Mouse (Mus musculus) lung, postnatal 36 days (tissue): ENCODE measurements around the gene Lbhd1.
"Not testable (repeated sequence)": the region's sequence is repeated elsewhere in the genome, so short reads cannot be mapped to it uniquely, and the experiment has no call there.

Experiments
- DNase-seq: peaks from one replicate; pipeline ENCODE4 v3.0.0; 2022; ENCODE audit warnings: mixed read lengths

Lbhd1 gene

DNA sequence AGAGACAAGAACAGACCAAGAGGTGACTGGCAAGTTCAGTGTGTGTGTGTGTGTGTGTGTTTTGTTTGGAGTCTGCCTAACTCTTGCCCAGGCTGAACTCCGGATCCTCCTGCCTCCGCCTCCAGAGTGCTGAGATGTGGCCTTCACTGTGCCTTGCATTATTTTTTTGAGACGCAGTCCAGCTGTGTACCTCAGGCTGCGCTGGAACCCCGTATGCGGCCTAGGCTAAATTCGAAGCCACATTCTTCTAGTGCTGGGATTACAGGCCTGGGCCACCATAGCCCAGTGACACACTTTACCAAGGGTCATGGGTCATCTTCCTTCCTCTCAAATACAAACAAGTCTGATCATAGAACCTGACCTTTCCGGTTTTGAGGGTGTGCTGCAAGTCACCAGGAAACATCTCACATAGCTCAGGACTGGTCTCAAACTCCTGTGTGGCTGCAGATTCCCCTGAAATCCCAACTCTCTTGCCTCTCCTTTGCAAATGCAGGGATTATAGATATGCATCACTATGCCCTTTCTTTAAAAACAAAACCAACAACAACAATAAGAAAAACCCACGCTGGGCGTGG is 11.2 kb upstream of the Lbhd1 start:
- no peak for DNase-seq

DNA sequence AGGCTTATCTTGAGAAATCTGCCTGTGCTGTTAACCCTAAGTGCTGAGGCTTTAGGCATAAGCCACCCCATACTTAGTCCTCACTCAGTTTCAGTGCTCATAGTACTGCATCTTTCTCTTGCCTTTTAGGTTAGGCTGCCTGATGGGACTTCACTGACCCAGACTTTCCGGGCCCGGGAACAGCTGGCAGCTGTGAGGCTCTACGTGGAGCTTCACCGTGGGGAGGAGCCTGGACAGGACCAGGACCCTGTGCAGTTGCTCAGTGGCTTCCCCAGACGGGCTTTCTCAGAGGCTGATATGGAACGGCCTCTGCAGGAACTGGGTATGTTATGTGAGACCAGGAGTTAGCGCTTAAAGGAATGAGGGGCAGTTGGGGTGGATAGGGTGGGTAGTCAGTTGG is 8.5 kb upstream of the Lbhd1 start:
- DNase-seq = no peak

DNA sequence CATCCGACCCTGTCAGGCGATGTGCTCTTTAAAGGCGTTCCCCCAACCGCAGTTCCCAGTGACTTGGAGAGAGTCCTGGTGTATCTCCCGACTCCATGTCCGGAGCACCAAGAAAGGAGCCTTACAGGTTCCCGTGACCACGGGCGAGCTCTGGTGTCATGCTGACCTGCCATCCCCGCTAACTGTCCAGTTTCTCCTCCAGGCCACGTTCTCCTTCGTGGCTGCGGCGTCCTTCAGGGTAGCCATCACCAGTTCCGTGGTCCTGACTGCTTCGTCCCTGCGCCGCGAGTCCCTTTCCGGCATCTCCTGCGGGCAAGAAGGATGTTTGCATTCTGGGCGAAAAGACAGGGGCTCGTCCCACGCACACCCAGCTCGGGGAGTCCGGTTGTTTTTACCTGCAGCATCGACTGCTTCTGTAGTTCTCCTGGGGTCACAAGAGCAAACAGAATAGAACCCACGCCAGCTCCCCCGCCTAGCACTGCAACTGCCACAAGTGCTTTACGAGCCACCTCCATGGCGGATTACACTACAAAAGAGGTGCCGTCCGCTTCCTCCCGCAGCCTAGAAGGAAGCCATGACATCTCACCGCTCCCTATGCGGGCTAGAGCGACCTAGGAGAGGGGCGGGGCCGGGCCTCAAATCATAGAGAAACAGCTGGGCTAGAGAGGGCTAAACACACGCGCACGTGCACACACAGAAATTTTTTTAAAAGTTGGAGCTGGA is 3.1 kb upstream of the Lbhd1 start, which contains the start of gene Uqcc3:
Gene Uqcc3 (minus strand): TSS at position 613 of the 723 bp plus-strand sequence.
- DNase-seq = peak; percentile 96

DNA sequence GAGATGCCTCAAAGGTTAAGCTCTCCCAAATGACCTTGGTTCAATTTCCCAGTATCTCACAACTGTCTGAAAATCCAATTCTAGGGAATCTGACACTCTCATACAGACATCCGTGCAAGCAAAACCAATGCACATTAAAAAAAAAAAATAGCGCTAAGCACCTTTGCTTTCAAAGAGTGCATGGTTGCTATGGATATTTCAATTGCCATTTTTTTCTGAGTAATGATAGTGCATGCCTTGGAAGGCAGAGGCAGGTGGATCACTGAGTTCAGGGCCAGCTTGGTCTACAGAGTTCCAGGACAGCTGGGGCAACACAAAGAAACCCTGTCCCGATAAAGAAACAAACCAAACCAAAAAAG is 2.5 kb upstream of the Lbhd1 start:
- DNase-seq = no peak

DNA sequence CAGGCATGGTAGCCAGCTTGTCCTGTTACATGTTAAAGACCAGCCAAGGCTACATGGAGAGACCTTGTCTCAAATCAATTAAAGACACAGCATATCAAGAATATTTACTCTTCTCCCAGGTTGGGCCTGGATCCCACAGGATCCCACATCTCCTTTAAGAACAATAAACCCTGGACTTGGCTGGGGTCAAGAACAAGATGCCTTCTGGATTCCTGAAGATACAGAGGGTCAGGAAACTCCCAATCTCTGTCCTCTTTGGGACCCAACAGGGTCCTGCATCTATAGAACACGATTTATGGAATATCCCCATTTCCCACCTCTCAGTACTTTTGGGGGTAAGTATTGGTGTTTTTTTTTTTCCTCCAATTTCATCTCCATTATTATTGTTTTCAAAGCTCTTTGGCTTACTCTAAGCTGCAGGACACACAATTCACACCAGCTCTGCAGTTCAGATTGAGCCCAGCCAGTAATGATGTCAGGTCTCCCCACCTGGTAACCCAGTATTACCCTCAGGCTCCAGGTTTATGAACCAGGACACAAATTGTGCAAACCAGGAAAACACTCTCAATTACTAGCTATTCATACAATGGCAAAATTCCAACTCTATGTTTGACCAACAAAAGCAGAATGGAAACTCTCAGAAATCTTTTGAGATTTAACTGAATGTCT is 3.5 kb downstream of the Lbhd1 start:
- DNase-seq = peak; percentile 17

DNA sequence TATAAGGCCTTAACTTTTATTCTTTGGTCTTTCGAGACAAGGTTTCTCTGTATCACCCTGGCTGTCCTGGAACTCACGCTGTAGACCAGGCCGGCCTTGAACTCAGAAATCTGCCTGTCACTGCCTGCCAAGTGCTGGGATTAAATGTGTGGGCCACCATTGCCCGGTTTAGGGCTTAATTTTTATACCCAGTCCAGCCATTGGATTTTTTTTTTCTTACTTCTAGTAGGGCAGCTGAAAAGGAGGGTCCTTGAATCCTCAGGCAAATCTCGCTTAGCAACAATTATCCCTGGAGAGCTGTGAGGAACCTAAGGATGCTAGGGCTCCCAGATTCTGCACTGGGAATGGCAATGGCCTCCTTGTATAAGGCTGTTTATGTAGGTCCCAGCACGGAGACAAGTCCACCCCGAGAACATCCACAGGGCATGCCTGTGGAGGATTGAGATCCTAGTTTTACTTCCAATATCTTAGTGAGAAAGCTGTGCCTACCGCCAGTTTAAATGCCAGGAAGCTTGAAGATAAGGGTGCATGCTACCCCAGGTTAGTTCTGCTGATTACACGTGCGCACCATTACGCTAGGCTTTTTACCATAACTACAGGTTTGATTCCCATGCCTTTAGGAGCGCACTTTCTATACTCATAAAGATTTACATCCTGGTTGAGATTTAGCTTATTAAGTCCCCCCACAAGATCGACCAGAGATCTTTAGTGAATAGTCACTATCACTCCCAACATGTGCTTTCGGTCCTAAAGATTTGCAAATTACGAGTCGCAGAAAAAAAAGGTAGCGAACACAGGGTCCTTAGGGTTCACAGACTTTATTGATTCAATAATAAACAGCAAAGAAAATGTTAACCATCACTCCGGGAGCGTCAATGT is 4.3 kb downstream of the Lbhd1 start:
- no peak for DNase-seq

DNA sequence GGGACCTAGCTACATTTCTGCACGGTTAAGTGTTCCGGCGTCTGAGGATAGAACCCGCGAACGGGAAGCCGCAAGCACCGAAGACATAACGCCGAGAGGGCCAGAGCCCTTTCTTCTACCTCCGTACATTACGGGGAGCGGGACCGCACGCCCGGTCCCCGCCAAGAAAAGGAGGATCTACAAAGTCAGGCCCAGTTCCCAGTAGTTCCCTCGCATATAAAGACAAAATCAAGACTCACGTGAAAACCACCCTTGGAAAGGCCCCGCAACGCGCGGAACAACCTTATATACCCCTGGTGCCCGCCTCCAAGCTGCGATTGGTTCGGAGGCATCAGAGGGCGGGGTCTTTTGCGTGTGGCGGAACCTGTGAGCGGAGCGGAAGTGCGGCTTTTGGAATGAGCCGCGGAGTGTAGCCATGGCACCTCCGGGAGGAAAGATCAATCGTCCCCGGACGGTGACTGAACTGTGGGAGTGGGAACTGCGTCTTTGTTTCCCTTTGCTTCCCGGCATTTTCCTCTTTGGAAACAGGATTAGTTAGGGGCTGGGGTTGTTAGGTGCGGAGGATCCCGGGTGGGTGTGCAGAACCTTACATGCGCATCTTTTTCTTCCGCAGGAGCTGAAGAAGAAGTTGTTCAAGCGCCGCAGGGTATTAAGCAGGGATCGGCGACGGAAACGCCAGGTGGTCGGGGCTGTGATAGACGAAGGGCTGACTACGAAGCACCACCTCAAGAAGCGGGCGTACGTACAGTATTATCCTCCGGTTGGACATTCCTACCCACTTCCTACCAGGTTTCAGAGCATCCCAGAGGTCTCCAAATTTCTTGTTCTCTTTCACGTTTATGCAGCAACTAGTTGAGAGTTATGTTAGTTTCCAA is 5.2 kb downstream of the Lbhd1 start, which contains the start of the genes 1810009A15Rik and Gm49416:
Gene 1810009A15Rik (plus strand): TSS at position 343 of the 875 bp plus-strand sequence.
Gene Gm49416 (plus strand): TSS at position 416 of the 875 bp plus-strand sequence.
- DNase-seq = peak; percentile 97

DNA sequence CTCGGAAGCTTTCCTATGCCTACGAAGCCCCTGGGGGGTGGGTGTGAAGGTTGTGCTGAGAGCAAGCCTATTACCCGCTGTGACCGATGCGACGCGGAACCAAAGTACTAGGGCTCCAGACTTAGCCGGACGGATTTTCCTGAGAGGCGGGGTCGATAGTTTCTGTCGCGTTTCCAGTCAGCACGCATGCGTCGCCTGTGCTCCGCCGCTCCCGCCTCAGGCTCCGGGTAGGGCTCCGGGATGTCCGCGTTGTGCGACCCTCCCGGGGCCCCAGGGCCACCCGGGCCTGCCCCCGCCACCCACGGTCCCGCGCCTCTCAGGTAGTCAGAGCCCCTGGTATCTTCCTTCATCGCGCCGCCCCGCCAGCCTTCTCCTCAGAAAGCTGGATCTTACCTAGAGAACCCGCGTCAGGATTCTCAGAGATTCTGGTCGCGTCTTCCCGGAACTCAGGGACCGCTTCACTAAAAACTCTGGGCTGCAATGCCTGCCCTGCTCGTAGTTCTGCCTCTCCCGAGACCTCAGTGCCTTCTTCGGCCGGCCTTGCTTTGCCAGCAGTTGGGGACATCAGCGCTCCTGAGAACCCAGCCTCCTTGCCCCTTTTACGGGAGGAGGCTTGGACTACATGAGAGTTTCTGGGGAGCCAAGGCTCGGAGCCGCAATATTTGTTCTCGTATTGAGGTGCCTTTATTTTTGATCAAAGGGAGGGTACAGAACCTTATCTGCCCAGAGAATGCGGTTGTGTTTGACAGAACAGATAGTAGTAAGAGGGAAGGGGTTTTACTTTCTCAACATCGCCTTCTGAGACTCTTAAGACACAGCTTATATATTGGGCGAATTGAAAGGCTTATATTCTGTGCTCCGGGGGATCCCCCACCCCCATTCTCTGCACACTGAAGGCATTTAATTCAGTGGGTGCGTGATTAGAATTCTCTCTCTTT is 9.6 kb downstream of the Lbhd1 start, which contains the start of gene Ints5:
Gene Ints5 (plus strand): TSS at position 177 of the 938 bp plus-strand sequence.
- peak; percentile 88 for DNase-seq

DNA sequence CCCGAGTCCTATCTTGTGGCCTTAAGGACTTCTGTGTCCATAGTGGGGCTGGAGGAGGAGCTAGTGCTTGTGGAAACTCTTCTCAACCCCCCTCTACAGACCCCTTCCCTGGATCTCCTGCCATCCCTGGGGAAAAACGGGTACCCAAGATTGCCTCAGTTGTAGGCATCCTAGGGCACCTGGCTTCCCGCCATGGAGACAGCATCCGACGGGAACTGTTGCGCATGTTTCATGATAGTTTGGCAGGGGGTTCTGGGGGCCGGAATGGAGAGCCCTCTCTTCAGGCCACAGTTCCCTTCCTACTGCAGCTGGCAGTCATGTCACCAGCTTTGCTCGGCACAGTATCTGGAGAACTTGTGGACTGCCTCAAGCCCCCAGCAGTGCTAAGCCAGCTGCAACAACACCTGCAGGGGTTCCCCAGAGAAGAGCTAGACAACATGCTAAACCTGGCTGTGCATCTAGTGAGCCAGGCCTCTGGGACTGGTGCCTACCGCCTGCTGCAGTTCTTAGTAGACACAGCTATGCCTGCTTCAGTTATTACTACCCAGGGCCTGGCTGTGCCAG is 11.9 kb downstream of the Lbhd1 start:
- no peak for DNase-seq

DNA sequence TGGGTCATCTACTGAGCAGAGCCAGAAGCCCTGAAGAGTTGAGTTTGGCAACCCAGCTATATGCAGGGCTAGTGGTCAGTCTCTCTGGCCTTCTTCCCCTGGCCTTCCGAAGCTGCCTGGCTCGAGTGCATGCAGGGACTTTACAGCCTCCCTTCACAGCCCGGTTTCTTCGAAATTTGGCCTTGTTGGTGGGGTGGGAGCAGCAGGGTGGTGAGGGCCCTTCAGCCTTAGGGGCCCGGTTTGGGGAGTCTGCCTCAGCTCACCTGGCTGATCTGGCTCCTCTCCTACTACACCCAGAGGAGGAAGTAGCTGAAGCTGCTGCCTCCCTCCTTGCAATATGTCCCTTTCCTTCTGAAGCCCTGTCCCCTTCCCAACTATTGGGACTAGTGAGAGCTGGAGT is 12.7 kb downstream of the Lbhd1 start:
- DNase-seq = not testable (repeated sequence)

DNA sequence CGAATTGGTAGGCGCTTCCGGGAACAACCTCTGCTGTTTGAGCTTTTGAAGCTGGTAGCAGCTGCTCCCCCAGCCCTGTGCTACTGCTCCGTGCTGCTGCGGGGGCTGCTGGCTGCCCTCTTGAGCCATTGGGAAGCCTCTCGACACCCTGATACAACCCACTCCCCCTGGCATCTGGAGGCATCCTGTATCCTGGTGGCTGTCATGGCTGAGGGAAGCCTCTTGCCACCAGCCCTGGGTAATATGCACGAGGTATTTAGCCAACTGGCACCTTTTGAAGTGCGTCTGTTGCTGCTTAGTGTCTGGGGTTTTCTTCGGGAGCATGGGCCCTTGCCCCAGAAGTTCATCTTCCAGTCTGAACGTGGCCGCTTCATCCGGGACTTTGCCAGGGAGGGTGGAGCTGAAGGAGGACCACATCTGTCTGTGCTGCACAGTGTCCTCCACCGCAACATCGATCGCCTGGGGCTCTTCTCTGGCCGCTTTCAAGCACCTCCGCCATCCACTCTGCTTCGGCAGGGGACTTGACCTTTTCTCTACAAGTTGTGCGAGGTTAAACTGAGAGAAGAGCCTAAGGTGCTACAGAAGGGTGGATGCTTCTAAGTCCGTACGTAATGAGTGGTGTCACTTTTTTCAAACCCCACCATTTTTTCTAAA is 13.8 kb downstream of the Lbhd1 start:
- peak; percentile 44 for DNase-seq

DNA sequence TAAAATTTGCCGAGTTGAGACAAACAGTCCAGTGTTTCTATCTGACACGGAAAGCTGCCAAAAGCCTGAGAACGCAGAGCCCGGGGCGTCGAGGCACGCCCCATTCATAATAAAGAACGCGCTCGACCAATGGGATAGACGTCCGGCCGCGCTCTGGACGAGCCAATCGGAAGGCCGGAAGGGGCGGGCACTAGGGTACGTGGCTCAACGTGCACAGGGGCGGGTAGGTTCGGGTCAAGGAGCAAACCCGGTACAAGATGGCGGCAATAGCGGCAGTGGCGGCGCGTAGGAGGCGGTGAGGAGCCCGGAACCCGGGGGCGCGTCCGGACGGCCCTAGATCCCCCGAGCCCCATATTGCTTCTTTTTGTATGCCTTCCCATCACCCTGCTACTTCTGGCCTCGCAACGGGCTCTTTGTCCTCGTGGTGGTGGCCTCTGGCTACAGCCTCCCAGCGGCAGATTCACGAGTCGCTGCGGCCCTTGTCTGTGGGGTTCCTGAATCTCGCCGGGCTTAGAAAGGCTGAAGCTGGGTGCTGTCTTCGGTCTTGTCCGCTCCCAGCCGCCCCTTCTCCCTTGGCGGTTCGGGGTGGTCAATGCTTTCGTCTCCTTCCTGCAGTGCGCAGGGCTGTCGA is 14.4 kb downstream of the Lbhd1 start, which contains the start of gene Ganab:
Gene Ganab (plus strand): TSS at position 207 of the 631 bp plus-strand sequence.
- peak; percentile 98 for DNase-seq

DNA sequence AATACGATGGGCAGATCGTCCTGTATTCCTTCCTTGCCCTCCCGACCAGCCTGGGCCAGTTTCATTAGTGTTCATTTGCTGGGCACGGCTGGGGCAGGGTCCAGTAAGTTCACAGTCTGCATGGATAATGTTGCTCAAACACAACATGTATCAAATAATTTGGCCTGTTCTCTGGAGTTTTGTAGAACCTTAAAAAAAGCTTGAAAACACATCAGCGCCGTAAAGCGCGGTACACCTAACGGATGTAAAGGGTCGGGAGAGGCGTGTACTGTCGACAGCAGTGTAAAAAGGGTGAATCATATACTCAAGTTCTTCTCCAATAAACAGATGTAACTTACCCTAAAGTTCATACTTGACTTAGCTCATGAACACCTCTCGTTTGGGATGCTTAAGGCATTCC is 15.0 kb downstream of the Lbhd1 start:
- no peak for DNase-seq

DNA sequence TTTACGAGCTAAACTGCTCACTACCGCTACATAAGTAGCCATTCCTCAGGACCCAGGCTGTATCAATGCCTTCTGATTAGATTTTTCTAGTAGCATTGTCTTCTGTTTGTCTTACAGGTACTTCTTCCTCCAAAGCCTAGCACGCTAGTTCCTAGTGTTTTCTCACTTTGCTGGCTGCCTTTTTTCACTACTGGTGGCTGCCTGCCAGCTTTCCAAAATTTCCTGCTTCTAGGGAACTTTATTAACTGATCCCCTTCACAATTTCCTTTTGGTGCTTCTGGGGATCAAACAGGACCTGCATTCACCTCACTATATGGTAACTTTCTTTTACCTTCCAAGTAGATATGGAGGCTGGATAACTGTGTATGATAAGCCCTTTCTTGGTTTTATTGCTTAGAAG is 15.5 kb downstream of the Lbhd1 start:
- no peak for DNase-seq

DNA sequence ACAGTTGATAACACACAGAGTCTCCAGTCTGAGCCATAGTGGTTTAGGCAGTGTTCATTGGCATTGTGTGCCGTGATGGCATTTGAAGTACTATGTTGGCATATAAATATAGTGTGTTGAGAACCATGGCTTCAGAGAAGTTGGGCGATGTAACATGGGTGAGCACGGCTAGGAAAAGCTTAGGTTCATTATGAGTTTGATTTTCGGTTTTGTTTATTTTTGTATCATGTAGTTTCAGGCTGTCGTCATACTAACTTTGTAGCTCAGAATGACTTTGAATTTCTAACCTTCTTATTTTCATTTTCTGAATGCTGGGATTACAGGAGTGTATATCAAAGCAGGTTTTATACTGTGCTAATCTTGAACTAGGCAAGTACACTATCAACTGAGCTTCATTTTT is 19.9 kb downstream of the Lbhd1 start:
- DNase-seq = no peak

DNA sequence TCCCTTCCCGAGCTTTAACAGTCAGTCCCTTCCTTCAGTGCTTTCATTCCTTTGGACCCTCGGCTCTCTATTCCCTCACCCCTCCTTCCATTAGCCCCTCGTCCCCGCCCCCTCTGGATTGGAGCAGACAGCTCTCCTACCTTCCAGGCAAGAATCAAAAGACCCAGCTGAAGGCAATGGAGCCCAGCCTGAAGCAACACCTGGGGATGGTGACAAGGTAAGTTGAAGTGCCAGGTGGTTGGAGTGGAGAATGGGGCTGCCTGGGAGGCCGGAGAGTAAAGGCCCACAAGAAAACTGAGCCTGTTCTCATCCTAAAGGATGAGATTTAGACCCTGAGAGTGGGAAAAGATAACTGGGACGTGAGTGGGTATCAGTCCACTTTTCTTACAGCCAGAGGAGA is 25.0 kb downstream of the Lbhd1 start:
- DNase-seq = no peak

DNA sequence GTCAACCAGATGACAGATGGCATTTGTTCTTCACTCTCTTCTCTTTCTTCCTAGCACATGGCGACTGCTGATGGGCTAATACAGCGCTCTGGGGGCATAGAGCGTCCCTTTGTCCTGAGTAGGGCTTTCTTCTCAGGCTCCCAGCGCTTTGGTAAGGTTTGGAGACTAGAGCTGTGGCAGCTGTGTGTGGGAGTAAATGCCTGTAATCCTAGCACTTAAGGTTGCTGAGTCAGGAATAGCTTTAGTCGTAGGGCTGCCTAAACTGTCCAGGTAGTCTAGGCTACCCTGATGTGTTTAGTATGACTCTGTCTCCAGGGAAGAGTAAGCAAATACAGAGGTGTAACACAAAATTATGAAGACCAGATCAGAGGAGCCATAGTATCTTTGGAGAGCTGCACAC is 28.3 kb downstream of the Lbhd1 start:
- no peak for DNase-seq

DNA sequence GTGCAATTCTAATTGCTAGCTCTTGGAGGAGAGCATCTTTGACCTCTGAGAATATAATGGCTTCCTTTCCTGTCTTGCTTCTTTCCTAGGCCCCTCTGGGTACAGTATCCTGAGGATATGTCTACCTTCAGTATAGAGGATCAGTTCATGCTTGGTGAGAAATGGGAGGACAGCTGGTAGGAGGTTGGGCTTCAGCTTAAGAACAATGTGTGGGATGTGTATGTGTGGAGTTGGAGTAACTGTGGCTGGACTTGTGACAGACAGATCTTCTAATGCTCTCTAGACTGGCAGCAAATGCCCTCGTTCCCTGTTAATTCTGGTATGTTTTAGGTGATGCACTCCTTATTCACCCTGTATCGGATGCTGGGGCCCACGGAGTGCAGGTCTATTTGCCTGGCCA is 30.7 kb downstream of the Lbhd1 start:
- no peak for DNase-seq

DNA sequence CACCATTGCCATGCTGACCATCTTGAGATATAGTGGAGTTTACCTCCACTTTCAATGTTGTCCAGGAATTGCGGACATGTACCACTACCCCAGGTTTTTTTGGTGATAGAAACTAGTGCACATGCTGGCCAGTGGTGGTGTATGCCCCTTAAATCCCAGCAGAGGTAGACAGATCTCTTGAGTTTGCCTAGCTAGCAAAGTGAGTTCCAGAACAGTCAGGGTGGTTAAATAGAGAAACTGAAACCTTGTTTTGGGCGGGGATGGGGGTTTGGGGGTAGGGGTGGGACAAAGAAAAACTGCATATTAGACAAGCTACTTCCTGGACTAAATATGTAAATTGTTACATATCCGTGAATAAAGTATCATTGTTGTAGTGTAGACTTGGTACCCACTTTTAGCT is 35.5 kb downstream of the Lbhd1 start:
- no peak for DNase-seq
